Mouse (Mus musculus) MEL (cell line): ENCODE data around the gene Nr2c2. TPM values are rescaled to one million over a fixed set of nuclear protein-coding genes. Genes with fewer than 3 reads are reported as not detected.
"Not testable (repeated sequence)": the region's sequence is repeated elsewhere in the genome, so short reads cannot be mapped to it uniquely, and the experiment has no call there.

Source experiments
- DNase-seq: peaks from one replicate; pipeline ENCODE4 v3.0.0; 2011; ENCODE audit warnings: low read depth, low spot score
- H3K27ac ChIP-seq: 2 replicates; pipeline ENCODE4 v1.5.1; 2012; ENCODE audit warnings: low read depth, mild to moderate bottlenecking, control low read depth, low read length, moderate library complexity; ENCODE audit not compliant: control insufficient read depth
- H3K27me3 ChIP-seq, 2 experiments: fragments of 150-350 bp in 1 of 2; sonication (generic) in 1 of 2; 2 replicates each; pipeline ENCODE4 v1.6.1; 2012; ENCODE audit warnings: low read length in 2 of 2, mild to moderate bottlenecking in 2 of 2, improper control_type of control experiment in 1 of 2, moderate library complexity in 1 of 2; ENCODE audit not compliant: insufficient read depth in 2 of 2, control insufficient read depth in 1 of 2
- H3K36me3 ChIP-seq, 2 experiments: 2 replicates each; pipeline ENCODE4 v1.6.1; 2012 to 2014; ENCODE audit warnings: low read length in 2 of 2, improper control_type of control experiment in 1 of 2, inconsistent platforms in 1 of 2, mild to moderate bottlenecking in 1 of 2; ENCODE audit not compliant: insufficient read depth in 2 of 2, control insufficient read depth in 1 of 2
- H3K4me1 ChIP-seq, 2 experiments: fragments of 150-350 bp in 1 of 2; sonication (generic) in 1 of 2; 2 replicates each; pipeline ENCODE4 v1.6.1; 2012; ENCODE audit warnings: low read length in 2 of 2, improper control_type of control experiment in 1 of 2, mild to moderate bottlenecking in 1 of 2; ENCODE audit not compliant: insufficient read depth in 2 of 2, control insufficient read depth in 1 of 2
- H3K4me3 ChIP-seq, 2 experiments: fragments of 150-350 bp in 1 of 2; sonication (generic) in 1 of 2; 2 replicates each; pipeline ENCODE4 v1.5.1; 2012; ENCODE audit warnings: low read depth in 2 of 2, low read length in 2 of 2, mild to moderate bottlenecking in 2 of 2, moderate library complexity in 2 of 2, control low read depth in 1 of 2, improper control_type of control experiment in 1 of 2; ENCODE audit not compliant: control insufficient read depth in 1 of 2, insufficient read depth in 1 of 2
- H3K79me2 ChIP-seq: 2 replicates; pipeline ENCODE4 v1.6.1; 2012; ENCODE audit warnings: mild to moderate bottlenecking, low read length, moderate library complexity; ENCODE audit not compliant: control insufficient read depth, poor library complexity, insufficient read depth
- H3K9ac ChIP-seq: 2 replicates; pipeline ENCODE4 v1.6.1; 2012; ENCODE audit warnings: low read depth, mild to moderate bottlenecking, control low read depth, low read length, moderate library complexity; ENCODE audit not compliant: control insufficient read depth, poor library complexity, severe bottlenecking
- H3K9me3 ChIP-seq: fragments of 150-350 bp; sonication (generic); replicated peaks from 2 replicates; pipeline ENCODE4 v1.6.1; 2012; ENCODE audit warnings: mild to moderate bottlenecking, low read length, improper control_type of control experiment, moderate library complexity; ENCODE audit not compliant: insufficient read depth
- CHD1 ChIP-seq: IDR thresholded peaks from 2 replicates; pipeline ENCODE4 v1.6.1; 2012; ENCODE audit warnings: low read depth, mild to moderate bottlenecking, inconsistent platforms, low read length, improper control_type of control experiment
- CTCF ChIP-seq, 3 experiments: IDR thresholded peaks in 2 of 3; conservative IDR thresholded peaks in 1 of 3; 2 replicates each; pipeline ENCODE4 v1.5.1; 2011 to 2012; ENCODE audit warnings: low read length in 3 of 3, low read depth in 2 of 3, mild to moderate bottlenecking in 2 of 3, improper control_type of control experiment in 1 of 3, inconsistent platforms in 1 of 3, mixed read lengths in 1 of 3, moderate library complexity in 1 of 3; ENCODE audit not compliant: control insufficient read depth in 1 of 3, insufficient read depth in 1 of 3, poor library complexity in 1 of 3, severe bottlenecking in 1 of 3
- E2F4 ChIP-seq: IDR thresholded peaks from 2 replicates; pipeline ENCODE4 v1.6.1; 2011; ENCODE audit warnings: low read depth, low read length, improper control_type of control experiment, borderline replicate concordance
- ELF1 ChIP-seq: IDR thresholded peaks from 2 replicates; pipeline ENCODE4 v1.6.1; 2014; ENCODE audit warnings: low read depth, mild to moderate bottlenecking, inconsistent platforms, low read length, improper control_type of control experiment, moderate library complexity
- EP300 ChIP-seq, 2 experiments: IDR thresholded peaks; 2 replicates each; pipeline ENCODE4 v1.6.1; 2011; ENCODE audit warnings: improper control_type of control experiment in 2 of 2, low read length in 2 of 2, low read depth in 1 of 2, mild to moderate bottlenecking in 1 of 2
- ETS1 ChIP-seq: IDR thresholded peaks from 2 replicates; pipeline ENCODE4 v1.6.1; 2012; ENCODE audit warnings: low read depth, mild to moderate bottlenecking, inconsistent platforms, low read length, improper control_type of control experiment, moderate library complexity
- GATA1 ChIP-seq: IDR thresholded peaks from 2 replicates; pipeline ENCODE4 v1.6.1; 2011; ENCODE audit warnings: low read depth, low read length, improper control_type of control experiment
- HCFC1 ChIP-seq: IDR thresholded peaks from 2 replicates; pipeline ENCODE4 v1.6.1; 2012; ENCODE audit warnings: low read depth, mild to moderate bottlenecking, inconsistent platforms, low read length, improper control_type of control experiment, moderate library complexity
- JUND ChIP-seq: IDR thresholded peaks from 2 replicates; pipeline ENCODE4 v1.6.1; 2011; ENCODE audit warnings: low read depth, mild to moderate bottlenecking, improper control_type of control experiment, low read length
- KAT2A ChIP-seq: conservative IDR thresholded peaks from 2 replicates; pipeline ENCODE4 v1.6.1; 2012; ENCODE audit warnings: low read depth, low read length, improper control_type of control experiment, inconsistent platforms
- MAX ChIP-seq: IDR thresholded peaks from 2 replicates; pipeline ENCODE4 v1.6.1; 2011; ENCODE audit warnings: low read length, improper control_type of control experiment
- MAZ ChIP-seq: IDR thresholded peaks from 2 replicates; pipeline ENCODE4 v1.6.1; 2012; ENCODE audit warnings: low read depth, mild to moderate bottlenecking, inconsistent platforms, low read length, improper control_type of control experiment
- MYC ChIP-seq: IDR thresholded peaks from 2 replicates; pipeline ENCODE4 v1.6.1; 2011; ENCODE audit warnings: low read depth, mild to moderate bottlenecking, low read length, improper control_type of control experiment, moderate library complexity
- NELFE ChIP-seq: IDR thresholded peaks from 2 replicates; pipeline ENCODE4 v1.6.1; 2011; ENCODE audit warnings: low read depth, low read length, improper control_type of control experiment
- NRF1 ChIP-seq: IDR thresholded peaks from 2 replicates; pipeline ENCODE4 v1.6.1; 2014; ENCODE audit warnings: low read depth, mild to moderate bottlenecking, inconsistent platforms, low read length, improper control_type of control experiment, moderate library complexity; ENCODE audit not compliant: poor library complexity, insufficient read depth, severe bottlenecking
- POLR2A ChIP-seq, 2 experiments: IDR thresholded peaks; 2 replicates each; pipeline ENCODE4 v1.6.1; 2011 to 2012; ENCODE audit warnings: low read length in 2 of 2, mild to moderate bottlenecking in 2 of 2, control low read depth in 1 of 2, improper control_type of control experiment in 1 of 2, low read depth in 1 of 2, moderate library complexity in 1 of 2; ENCODE audit not compliant: control insufficient read depth in 1 of 2, insufficient read depth in 1 of 2, poor library complexity in 1 of 2
- RAD21 ChIP-seq: IDR thresholded peaks from 2 replicates; pipeline ENCODE4 v1.6.1; 2011; ENCODE audit warnings: mild to moderate bottlenecking, low read depth, low read length, improper control_type of control experiment
- SIN3A ChIP-seq: IDR thresholded peaks from 2 replicates; pipeline ENCODE4 v1.6.1; 2012; ENCODE audit warnings: low read length, improper control_type of control experiment, inconsistent platforms
- TAL1 ChIP-seq: IDR thresholded peaks from 2 replicates; pipeline ENCODE4 v1.6.1; 2012; ENCODE audit warnings: mild to moderate bottlenecking, inconsistent platforms, low read length, moderate library complexity, mixed read lengths
- TCF12 ChIP-seq: IDR thresholded peaks from 2 replicates; pipeline ENCODE4 v1.6.1; 2014; ENCODE audit warnings: low read depth, mild to moderate bottlenecking, inconsistent platforms, low read length, improper control_type of control experiment, moderate library complexity
- UBTF ChIP-seq: IDR thresholded peaks from 2 replicates; pipeline ENCODE4 v1.6.1; 2012; ENCODE audit warnings: low read depth, mild to moderate bottlenecking, inconsistent platforms, low read length, improper control_type of control experiment, moderate library complexity, borderline replicate concordance; ENCODE audit not compliant: insufficient read depth
- USF1 ChIP-seq: IDR thresholded peaks from 2 replicates; pipeline ENCODE4 v1.6.1; 2014; ENCODE audit warnings: low read depth, mild to moderate bottlenecking, inconsistent platforms, low read length, improper control_type of control experiment, moderate library complexity
- USF2 ChIP-seq, 2 experiments: IDR thresholded peaks; 2 replicates each; pipeline ENCODE4 v1.6.1; 2011 to 2012; ENCODE audit warnings: improper control_type of control experiment in 2 of 2, low read length in 2 of 2, borderline replicate concordance in 1 of 2, inconsistent platforms in 1 of 2, low read depth in 1 of 2, mild to moderate bottlenecking in 1 of 2; ENCODE audit not compliant: insufficient read depth in 1 of 2
- ZNF384 ChIP-seq: IDR thresholded peaks from 2 replicates; pipeline ENCODE4 v1.6.1; 2012; ENCODE audit warnings: low read depth, mild to moderate bottlenecking, inconsistent platforms, low read length, improper control_type of control experiment
- polyA plus RNA-seq, 2 experiments: library from polyadenylated mRNA; stranded (reverse) in 1 of 2; unstranded in 1 of 2; fragments of >175 nt in 1 of 2; fragments of >200 nt in 1 of 2; gene quantifications; 2 replicates each; pipeline versions ENCODE4 v1.2.1 to v1.2.4; 2012; ENCODE audit warnings: low replicate concordance in 2 of 2, low read depth in 1 of 2; ENCODE audit not compliant: insufficient read length in 2 of 2, insufficient read depth in 1 of 2, missing spikeins in 1 of 2
- total RNA-seq: library from RNA; depleted of rRNA; stranded (reverse); fragments of 300-350 nt; gene quantifications from 2 replicates; pipeline ENCODE4 v1.2.3, GENCODE M21; 2012

Nr2c2 gene
- total and polyA plus RNA-seq, 3 experiments = 12.1 to 17.0 TPM; not detected in 1

GRCm38 (mm10) chr6:92082756-92083155 is 8.4 kb upstream of the Nr2c2 start:
- Histone ChIP-seq H3K4me1 (no peaks in the 10 kb centered on the region), H3K9ac (no peak overlapping the region), H3K36me3 (no peaks in the 10 kb centered on the region), H3K4me3 (no peak overlapping the region)
- DNase-seq = no peak
- TF ChIP-seq JUND (no peak), MAZ (no peak), NELFE (no peak), EP300 (IDR thresholded peaks at IDR 0.05; ENCODE audit: low read depth in 1 of 2, low read length in 2 of 2) (no peak), RAD21 (no peak), MYC (no peak), TAL1 (no peak), UBTF (no peak), ETS1 (no peak), HCFC1 (no peak), KAT2A (no peak)
- TF ChIP-seq, all 39 proteins: peak for 0
- Histone ChIP-seq H3K27me3 (peaks cover 7 to 21% of the 10 kb centered on the region in 2 experiments), H3K9me3 (no peaks in the 10 kb centered on the region), H3K79me2 (no peaks in the 10 kb centered on the region), H3K27ac (no peak overlapping the region)

DNA sequence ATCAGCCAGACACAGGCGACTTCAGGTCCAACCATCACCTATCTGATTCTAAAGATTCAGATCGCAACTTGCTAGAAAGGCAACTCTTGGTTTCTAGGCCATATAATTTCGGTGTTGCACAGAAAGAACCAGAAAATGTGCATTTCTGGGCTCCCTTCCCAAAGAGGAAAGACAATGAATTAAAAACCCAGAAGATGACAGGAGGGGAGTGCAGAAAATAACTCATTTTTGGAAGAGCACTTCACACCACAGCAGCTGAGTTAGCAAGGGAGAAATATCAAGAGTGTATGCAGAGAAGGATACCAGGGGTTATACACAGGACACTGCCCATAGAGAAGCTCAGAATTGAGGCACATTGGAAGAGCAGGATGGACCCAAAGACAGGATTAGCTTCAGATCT is 6.3 kb upstream of the Nr2c2 start:
- H3K36me3 ChIP-seq = peaks cover 0 to under 1% of the 10 kb centered on the region in 2 experiments; a peak in 1 of 4 replicates
- no peak overlapping the region for H3K4me3 ChIP-seq
- H3K27ac ChIP-seq = no peak overlapping the region
- H3K9ac ChIP-seq = no peak overlapping the region
- H3K79me2 ChIP-seq = no peaks in the 10 kb centered on the region
- peaks cover 0 to 8% of the 10 kb centered on the region in 2 experiments; a peak in 1 of 4 replicates for H3K27me3 ChIP-seq
- no peaks in the 10 kb centered on the region for H3K9me3 ChIP-seq
- no peak for DNase-seq
- H3K4me1 ChIP-seq = no peaks in the 10 kb centered on the region
- TF ChIP-seq E2F4 = no peak
- TF ChIP-seq HCFC1 = no peak
- TF ChIP-seq SIN3A = no peak
- no peak for TF ChIP-seq USF2 (IDR thresholded peaks at IDR 0.05; ENCODE audit: borderline replicate concordance in 1 of 2, insufficient read depth in 1 of 2, low read depth in 1 of 2, low read length in 2 of 2)
- no peak for TF ChIP-seq USF1
- no peak for TF ChIP-seq MAX
- TF ChIP-seq NRF1 = no peak
- TF ChIP-seq CHD1 = no peak
- TF ChIP-seq MAZ = no peak
- TF ChIP-seq GATA1 = no peak
- TF ChIP-seq ZNF384 = no peak
- TF ChIP-seq CTCF (IDR thresholded peaks at IDR 0.05 in 2 of 3, conservative IDR thresholded peaks at IDR 0.05 in 1 of 3; ENCODE audit: control insufficient read depth in 1 of 3, insufficient read depth in 1 of 3, low read depth in 2 of 3, low read length in 3 of 3, poor library complexity in 1 of 3, severe bottlenecking in 1 of 3) = no peak
- TF ChIP-seq POLR2A (IDR thresholded peaks at IDR 0.05; ENCODE audit: control insufficient read depth in 1 of 2, insufficient read depth in 1 of 2, low read depth in 1 of 2, low read length in 2 of 2, poor library complexity in 1 of 2) = no peak
- no peak for TF ChIP-seq TCF12
- TF ChIP-seq JUND = no peak
- TF ChIP-seq ELF1 = no peak

DNA sequence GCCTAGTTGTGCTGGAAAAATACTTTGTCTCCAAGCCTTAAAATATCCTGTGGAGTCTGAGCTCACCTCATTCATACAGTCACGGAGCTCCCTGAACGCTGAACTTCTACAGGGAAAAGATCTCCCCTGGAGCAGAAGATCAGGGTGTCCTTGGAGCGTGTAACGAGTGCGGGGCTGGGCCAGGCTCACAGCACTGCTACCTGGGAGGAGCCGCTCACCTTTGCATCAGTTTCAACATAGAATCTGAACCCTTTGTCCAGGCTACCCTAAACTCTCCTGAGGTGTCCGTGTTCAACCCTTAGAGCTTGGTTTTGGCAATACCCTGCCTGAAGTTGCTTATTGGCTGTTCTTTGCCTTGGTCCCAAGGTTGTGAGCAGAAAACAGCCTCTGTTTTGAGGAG is 2.0 kb upstream of the Nr2c2 start:
- H3K4me1 ChIP-seq, H3K9me3 ChIP-seq, H3K27ac ChIP-seq, DNase-seq, H3K9ac ChIP-seq, H3K27me3 ChIP-seq, H3K4me3 ChIP-seq: not testable (repeated sequence)
- peaks cover 0 to 19% of the 10 kb centered on the region in 2 experiments; a peak in 2 of 4 replicates for H3K36me3 ChIP-seq
- peaks cover 25% of the 10 kb centered on the region for H3K79me2 ChIP-seq
